Mouse (Mus musculus) midbrain, embryonic 13.5 days (tissue): Measurements from ENCODE around the gene Fuom. TPM values are rescaled to one million over a fixed set of nuclear protein-coding genes. Genes with fewer than 3 reads are reported as not detected.

ENCODE experiments used
- ATAC-seq: fragments of 200-750 bp; cut with Nextera tagmentation; 2 replicates; pipeline ENCODE4 v1.8.0; 2017; ENCODE audit warnings: mild to moderate bottlenecking, moderate TSS enrichment, moderate library complexity
- H3K27ac ChIP-seq: fragments of 300-500 bp; sonication (generic); 2 replicates; pipeline ENCODE4 v1.5.1; 2015; ENCODE audit warnings: inconsistent platforms, mild to moderate bottlenecking, moderate library complexity
- H3K27me3 ChIP-seq: fragments of 300-500 bp; sonication (generic); 2 replicates; pipeline ENCODE4 v1.6.1; 2015; ENCODE audit warnings: mild to moderate bottlenecking, inconsistent platforms
- H3K36me3 ChIP-seq: fragments of 300-500 bp; sonication (generic); 2 replicates; pipeline ENCODE4 v1.6.1; 2015; ENCODE audit warnings: mild to moderate bottlenecking, inconsistent platforms
- H3K4me1 ChIP-seq: fragments of 300-500 bp; sonication (generic); replicated peaks from 2 replicates; pipeline ENCODE4 v1.6.1; 2015; ENCODE audit warnings: inconsistent platforms
- H3K4me2 ChIP-seq: fragments of 300-500 bp; sonication (generic); replicated peaks from 2 replicates; pipeline ENCODE4 v1.6.1; 2015; ENCODE audit warnings: moderate library complexity, mild to moderate bottlenecking, inconsistent platforms
- H3K4me3 ChIP-seq: fragments of 300-500 bp; sonication (generic); replicated peaks from 2 replicates; pipeline ENCODE4 v1.5.1; 2015; ENCODE audit warnings: mild to moderate bottlenecking, inconsistent platforms
- H3K9ac ChIP-seq: fragments of 300-500 bp; sonication (generic); replicated peaks from 2 replicates; pipeline ENCODE4 v1.6.1; 2015; ENCODE audit warnings: mild to moderate bottlenecking, inconsistent platforms
- H3K9me3 ChIP-seq: fragments of 300-500 bp; sonication (generic); 2 replicates; pipeline ENCODE4 v1.6.1; 2016; ENCODE audit warnings: mild to moderate bottlenecking, inconsistent platforms
- WGBS: fragments of 180-500 bp; shearing (Covaris S2); methylation state at CpG from one replicate; pipeline ENCODE4 v1.1.7; 2015; 5-methylcytosine and 5-hydroxymethylcytosine counted together
- polyA plus RNA-seq: library from polyadenylated mRNA; unstranded; fragments of >200 nt; fragmentation: Nextera tagmentation; extraction: Ambion mirVana; gene quantifications from 2 replicates; pipeline ENCODE4 v1.2.1, GENCODE M21; 2015

The Fuom gene
- polyA plus RNA-seq, 1 experiment from 2014 or later: 19.9 TPM

GRCm38 (mm10) chr7:140125278-140126021 lies 23.2 kb upstream of the Fuom start:
- no peaks in the 10 kb centered on the region for H3K36me3 ChIP-seq
- H3K27me3 ChIP-seq: peaks cover 3% of the 10 kb centered on the region; the same call in 1 of the 2 replicates
- WGBS: 2% methylated on average over 40 of the region's 40 CpGs
- peak overlapping the region; percentile 80 for H3K9ac ChIP-seq
- H3K4me1 ChIP-seq: peaks cover 13% of the 10 kb centered on the region
- H3K4me3 ChIP-seq: peak overlapping the region; percentile 66
- ATAC-seq: peak; percentile 94
- no peaks in the 10 kb centered on the region for H3K9me3 ChIP-seq
- H3K4me2 ChIP-seq: peak overlapping the region; percentile 86
- 0 out of 2 replicates have a peak overlapping the region, but pooled peaks have one; percentile 17 for H3K27ac ChIP-seq

- H3K9ac ChIP-seq: no peak overlapping the region
- no peaks in the 10 kb centered on the region for H3K9me3 ChIP-seq
- no peak for ATAC-seq
- no peak overlapping the region for H3K4me3 ChIP-seq
- H3K27ac ChIP-seq: no peak overlapping the region
- no peaks in the 10 kb centered on the region for H3K36me3 ChIP-seq
- H3K4me1 ChIP-seq: peaks cover 13% of the 10 kb centered on the region
- 98% methylated on average over 1 of the region's 1 CpGs for whole genome bisulfite sequencing
- H3K27me3 ChIP-seq: peaks cover 3% of the 10 kb centered on the region; the same call in 1 of the 2 replicates
- no peak overlapping the region for H3K4me2 ChIP-seq
Observed at GRCm38 (mm10) chr7:140124382-140124781, 22.1 kb upstream of the Fuom start.

GRCm38 (mm10) chr7:140122765-140123164 lies 20.5 kb upstream of the Fuom start:
- H3K36me3 ChIP-seq: no peaks in the 10 kb centered on the region
- WGBS: 36% methylated on average over 4 of the region's 4 CpGs
- no peaks in the 10 kb centered on the region for H3K9me3 ChIP-seq
- no peak overlapping the region for H3K9ac ChIP-seq
- ATAC-seq: no peak
- H3K4me2 ChIP-seq: no peak overlapping the region
- peaks cover 13% of the 10 kb centered on the region for H3K4me1 ChIP-seq
- H3K27me3 ChIP-seq: peaks cover 3% of the 10 kb centered on the region; the same call in 1 of the 2 replicates
- no peak overlapping the region for H3K27ac ChIP-seq
- H3K4me3 ChIP-seq: no peak overlapping the region

GRCm38 (mm10) chr7:140121338-140121910 lies 19.2 kb upstream of the Fuom start:
- Histone ChIP-seq H3K27me3 (peaks cover 3% of the 10 kb centered on the region; the same call in 1 of the 2 replicates), H3K4me3 (no peak overlapping the region), H3K4me1 (peaks cover 17% of the 10 kb centered on the region), H3K36me3 (no peaks in the 10 kb centered on the region), H3K9me3 (no peaks in the 10 kb centered on the region), H3K27ac (no peak overlapping the region), H3K4me2 (no peak overlapping the region), H3K9ac (no peak overlapping the region)
- WGBS: 74% methylated on average over 13 of the region's 13 CpGs
- ATAC-seq: no peak

GRCm38 (mm10) chr7:140120484-140120883 lies 18.2 kb upstream of the Fuom start:
- peaks cover 3% of the 10 kb centered on the region; the same call in 1 of the 2 replicates for H3K27me3 ChIP-seq
- H3K9me3 ChIP-seq: no peaks in the 10 kb centered on the region
- ATAC-seq: no peak
- no peak overlapping the region for H3K27ac ChIP-seq
- H3K9ac ChIP-seq: no peak overlapping the region
- H3K4me2 ChIP-seq: no peak overlapping the region
- H3K4me3 ChIP-seq: no peak overlapping the region
- no peaks in the 10 kb centered on the region for H3K36me3 ChIP-seq
- peaks cover 16% of the 10 kb centered on the region for H3K4me1 ChIP-seq
- 92% methylated on average over 2 of the region's 2 CpGs for WGBS

GRCm38 (mm10) chr7:140116329-140117054 lies 14.3 kb upstream of the Fuom start, which contains the start of gene Echs1:
Gene Echs1, minus strand, starts transcription at chr7:140116476.
- Histone ChIP-seq H3K27me3 (peaks cover 2% of the 10 kb centered on the region; the same call in 1 of the 2 replicates), H3K27ac (peak within 1 kb of the TSS; percentile 80), H3K9ac (peak within 1 kb of the TSS; percentile 86), H3K4me3 (peak within 1 kb of the TSS; percentile 83), H3K4me1 (peaks cover 17% of the 10 kb centered on the region), H3K4me2 (peak within 1 kb of the TSS; percentile 90), H3K9me3 (no peaks in the 10 kb centered on the region), H3K36me3 (peaks cover 14% of the 10 kb centered on the region)
- WGBS: 4% methylated on average over 28 of the region's 28 CpGs
- ATAC-seq: peak; percentile 96

GRCm38 (mm10) chr7:140115583-140116328 lies 13.5 kb upstream of the Fuom start, which contains the start of gene Paox:
Gene Paox, plus strand, starts transcription at chr7:140115799.
- Histone ChIP-seq H3K27ac (peak within 1 kb of the TSS; percentile 80), H3K27me3 (no peaks in the 10 kb centered on the region), H3K4me2 (peak within 1 kb of the TSS; percentile 90), H3K4me1 (peaks cover 17% of the 10 kb centered on the region), H3K9ac (peak within 1 kb of the TSS; percentile 86), H3K4me3 (peak within 1 kb of the TSS; percentile 83), H3K36me3 (peaks cover 22% of the 10 kb centered on the region), H3K9me3 (no peaks in the 10 kb centered on the region)
- ATAC-seq: peak; percentile 79
- 3% methylated on average over 23 of the region's 23 CpGs for WGBS

GRCm38 (mm10) chr7:140111943-140112342 lies 9.7 kb upstream of the Fuom start:
- no peak for ATAC-seq
- Histone ChIP-seq H3K9ac (no peak overlapping the region), H3K27ac (no peak overlapping the region), H3K4me3 (no peak overlapping the region), H3K4me2 (no peak overlapping the region), H3K36me3 (peaks cover 60% of the 10 kb centered on the region), H3K27me3 (no peaks in the 10 kb centered on the region), H3K9me3 (no peaks in the 10 kb centered on the region), H3K4me1 (peaks cover 14% of the 10 kb centered on the region)
- WGBS: 74% methylated on average over 3 of the region's 3 CpGs

- H3K4me3 ChIP-seq: no peak overlapping the region
- H3K27ac ChIP-seq: no peak overlapping the region
- H3K9ac ChIP-seq: no peak overlapping the region
- 86% methylated on average over 4 of the region's 4 CpGs for WGBS
- peaks cover 18% of the 10 kb centered on the region for H3K4me1 ChIP-seq
- no peak for ATAC-seq
- H3K36me3 ChIP-seq: peaks cover 42% of the 10 kb centered on the region
- no peaks in the 10 kb centered on the region for H3K9me3 ChIP-seq
- no peak overlapping the region for H3K4me2 ChIP-seq
- H3K27me3 ChIP-seq: peaks cover 15% of the 10 kb centered on the region
Observed at GRCm38 (mm10) chr7:140104009-140104408, 1.8 kb upstream of the Fuom start.

GRCm38 (mm10) chr7:140101498-140101897 lies 743 bp downstream of the Fuom start:
- peak; percentile 31; the same call in 1 of the 2 replicates for ATAC-seq

GRCm38 (mm10) chr7:140098466-140098865 lies 3.8 kb downstream of the Fuom start:
- no peaks in the 10 kb centered on the region for H3K36me3 ChIP-seq
- no peak overlapping the region for H3K27ac ChIP-seq
- no peak overlapping the region for H3K4me3 ChIP-seq
- H3K4me2 ChIP-seq: no peak overlapping the region
- ATAC-seq: no peak
- no peak overlapping the region for H3K9ac ChIP-seq
- H3K9me3 ChIP-seq: no peaks in the 10 kb centered on the region
- peaks cover 18% of the 10 kb centered on the region for H3K4me1 ChIP-seq
- peaks cover 15% of the 10 kb centered on the region for H3K27me3 ChIP-seq
- 91% methylated on average over 1 of the region's 1 CpGs for WGBS

More at GRCm38 (mm10) chr7:140101498-140101897, 743 bp downstream of the Fuom start:
- Histone ChIP-seq H3K27me3 (peaks cover 15% of the 10 kb centered on the region), H3K4me1 (peaks cover 18% of the 10 kb centered on the region), H3K4me3 (peak overlapping the region; percentile 39), H3K27ac (no peak overlapping the region), H3K4me2 (peak overlapping the region; percentile 65), H3K9ac (peak overlapping the region; percentile 65), H3K9me3 (no peaks in the 10 kb centered on the region), H3K36me3 (peaks cover 19% of the 10 kb centered on the region)
- 72% methylated on average over 10 of the region's 10 CpGs for WGBS
